Mouse (Mus musculus) lung, embryonic 14.5 days (tissue): ENCODE data around the gene Exoc6b. TPM values are rescaled to one million over a fixed set of nuclear protein-coding genes. Genes with fewer than 3 reads are reported as not detected.

Experiments
- ATAC-seq: fragments of 200-750 bp; cut with Nextera tagmentation; 2 replicates; pipeline ENCODE4 v1.8.0; 2017; ENCODE audit warnings: mild to moderate bottlenecking, moderate TSS enrichment, moderate library complexity; ENCODE audit not compliant: insufficient read depth
- DNase-seq: peaks from one replicate; pipeline ENCODE4 v3.0.0-alpha.2; 2015
- H3K27ac ChIP-seq: fragments of 300-500 bp; sonication (generic); 2 replicates; pipeline ENCODE4 v1.5.1; 2014; ENCODE audit warnings: low read depth, mild to moderate bottlenecking, moderate library complexity
- H3K27me3 ChIP-seq: fragments of 300-500 bp; sonication (generic); 2 replicates; pipeline ENCODE4 v1.6.1; 2014; ENCODE audit warnings: low read length, control low read depth; ENCODE audit not compliant: insufficient read depth
- H3K36me3 ChIP-seq: fragments of 300-500 bp; sonication (generic); 2 replicates; pipeline ENCODE4 v1.6.1; 2014; ENCODE audit warnings: control low read depth; ENCODE audit not compliant: insufficient read depth
- H3K4me1 ChIP-seq: fragments of 300-500 bp; sonication (generic); 2 replicates; pipeline ENCODE4 v1.6.1; 2014; ENCODE audit warnings: antibody characterized with exemption, control low read depth; ENCODE audit not compliant: insufficient read depth
- H3K4me2 ChIP-seq: fragments of 300-500 bp; sonication (generic); 2 replicates; pipeline ENCODE4 v1.6.1; 2014; ENCODE audit warnings: mild to moderate bottlenecking
- H3K4me3 ChIP-seq: fragments of 300-500 bp; sonication (generic); 2 replicates; pipeline ENCODE4 v1.5.1; 2014; ENCODE audit warnings: low read depth, low read length
- H3K9ac ChIP-seq: fragments of 300-500 bp; sonication (generic); 2 replicates; pipeline ENCODE4 v1.6.1; 2014
- H3K9me3 ChIP-seq: fragments of 300-500 bp; sonication (generic); 2 replicates; pipeline ENCODE4 v1.6.1; 2016; ENCODE audit warnings: low read depth, low read length, control low read depth
- CTCF ChIP-seq: IDR thresholded peaks from 2 replicates; pipeline ENCODE4 v1.5.1; 2016; ENCODE audit warnings: antibody characterized with exemption, low read depth
- WGBS: fragments of 180-500 bp; shearing (Covaris S2); extraction: QIAGEN DNeasy Blood & Tissue Kit; methylation state at CpG from one replicate; pipeline ENCODE4 v1.1.7; 2014; 5-methylcytosine and 5-hydroxymethylcytosine counted together
- polyA plus RNA-seq: library from polyadenylated mRNA; unstranded; fragments of >200 nt; fragmentation: Nextera tagmentation; extraction: Ambion mirVana; gene quantifications from 2 replicates; pipeline ENCODE4 v1.2.1, GENCODE M21; 2014

Exoc6b gene
- polyA plus RNA-seq, 1 experiment from 2014 or later: 40.4 TPM

GRCm38 (mm10) chr6:84581833-84582445 is 487.4 kb downstream of the Exoc6b start:
- peak; percentile 80 for DNase-seq
- H3K27me3 ChIP-seq: peaks cover 70% of the 10 kb centered on the region
- peak; percentile 25; the same call in 1 of the 2 replicates for ATAC-seq

GRCm38 (mm10) chr6:84580979-84581832 is 488.1 kb downstream of the Exoc6b start:
- no peaks in the 10 kb centered on the region for H3K9me3 ChIP-seq
- H3K4me2 ChIP-seq: no peak overlapping the region
- no peak overlapping the region for H3K9ac ChIP-seq
- TF ChIP-seq CTCF: no peak
- no peak overlapping the region for H3K27ac ChIP-seq
- no peaks in the 10 kb centered on the region for H3K36me3 ChIP-seq
- DNase-seq (no peak), ATAC-seq (no peak)
- WGBS: 58% methylated on average over 6 of the region's 6 CpGs
- H3K4me1 ChIP-seq: peaks cover 29% of the 10 kb centered on the region
- H3K4me3 ChIP-seq: no peak overlapping the region
- peaks cover 63% of the 10 kb centered on the region for H3K27me3 ChIP-seq

More at GRCm38 (mm10) chr6:84581833-84582445, 487.4 kb downstream of the Exoc6b start:
- no peak overlapping the region for H3K4me2 ChIP-seq
- no peaks in the 10 kb centered on the region for H3K36me3 ChIP-seq
- H3K9ac ChIP-seq: no peak overlapping the region
- H3K4me1 ChIP-seq: peaks cover 29% of the 10 kb centered on the region
- no peaks in the 10 kb centered on the region for H3K9me3 ChIP-seq
- no peak for TF ChIP-seq CTCF
- no peak overlapping the region for H3K4me3 ChIP-seq
- H3K27ac ChIP-seq: no peak overlapping the region
- 42% methylated on average over 9 of the region's 9 CpGs for WGBS

- H3K4me3 ChIP-seq: no peak overlapping the region
- no peak overlapping the region for H3K4me2 ChIP-seq
- no peak for TF ChIP-seq CTCF
- no peaks in the 10 kb centered on the region for H3K9me3 ChIP-seq
- peaks cover 54% of the 10 kb centered on the region for H3K27me3 ChIP-seq
- no peak for DNase-seq
- H3K9ac ChIP-seq: no peak overlapping the region
- H3K27ac ChIP-seq: no peak overlapping the region
- peaks cover 24% of the 10 kb centered on the region for H3K4me1 ChIP-seq
- ATAC-seq: no peak
- H3K36me3 ChIP-seq: no peaks in the 10 kb centered on the region
- WGBS: 63% methylated on average over 8 of the region's 8 CpGs
Observed at GRCm38 (mm10) chr6:84579508-84579907, 489.8 kb downstream of the Exoc6b start.

DNA sequence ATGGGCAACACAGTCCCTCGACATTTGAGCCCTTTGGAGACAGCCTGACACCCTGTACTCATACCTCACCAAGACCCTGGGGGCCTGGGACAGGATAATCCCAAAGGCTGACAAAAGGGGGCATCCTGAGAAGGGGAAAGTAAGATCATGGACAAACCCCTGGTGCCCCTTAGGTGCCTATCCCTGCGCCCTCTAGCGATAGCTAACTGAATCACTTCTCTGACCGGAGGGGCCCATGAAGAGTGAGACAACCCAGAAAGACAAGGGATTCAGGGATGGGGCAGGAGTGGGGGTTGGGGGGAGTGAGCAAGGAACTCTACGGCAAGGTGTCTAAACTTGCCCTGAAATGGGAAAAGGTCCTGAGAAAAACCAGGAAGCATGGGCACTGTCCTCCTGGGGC is 490.4 kb downstream of the Exoc6b start:
- no peak overlapping the region for H3K4me2 ChIP-seq
- H3K36me3 ChIP-seq: no peaks in the 10 kb centered on the region
- H3K4me1 ChIP-seq: peaks cover 20% of the 10 kb centered on the region
- no peak overlapping the region for H3K4me3 ChIP-seq
- no peak overlapping the region for H3K27ac ChIP-seq
- H3K9me3 ChIP-seq: no peaks in the 10 kb centered on the region
- peaks cover 48% of the 10 kb centered on the region for H3K27me3 ChIP-seq
- DNase-seq: peak; percentile 70
- no peak overlapping the region for H3K9ac ChIP-seq
- 10% methylated on average over 5 of the region's 5 CpGs for WGBS
- TF ChIP-seq CTCF: peak; percentile 75
- ATAC-seq: no peak

DNA sequence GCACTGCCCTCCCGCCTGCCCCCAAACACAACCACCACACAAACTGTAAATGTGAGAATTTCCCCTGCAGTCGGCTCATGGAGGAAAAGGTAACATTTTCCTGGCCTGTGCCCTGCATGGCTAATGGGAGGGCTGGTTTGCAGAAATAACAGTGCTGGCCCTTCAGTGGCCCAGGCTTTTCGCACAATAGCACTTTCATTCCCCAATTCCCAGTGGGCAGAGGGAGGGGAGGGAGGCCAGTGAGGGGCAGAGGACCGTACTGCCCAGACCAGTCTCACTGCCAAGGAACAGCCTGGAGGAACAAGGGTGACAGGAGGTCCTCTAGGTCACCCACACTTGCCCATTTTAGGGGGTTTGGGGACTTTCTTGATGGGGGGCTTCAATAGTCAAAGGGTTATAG is 491.4 kb downstream of the Exoc6b start:
- no peak for TF ChIP-seq CTCF
- Histone ChIP-seq H3K36me3 (no peaks in the 10 kb centered on the region), H3K4me2 (no peak overlapping the region), H3K4me1 (peaks cover 11% of the 10 kb centered on the region), H3K27me3 (peaks cover 48% of the 10 kb centered on the region), H3K4me3 (no peak overlapping the region), H3K27ac (no peak overlapping the region), H3K9ac (no peak overlapping the region), H3K9me3 (no peaks in the 10 kb centered on the region)
- 67% methylated on average over 4 of the region's 4 CpGs for WGBS
- ATAC-seq (no peak), DNase-seq (no peak)

GRCm38 (mm10) chr6:84573905-84574660 is 495.2 kb downstream of the Exoc6b start:
- Histone ChIP-seq H3K9me3 (no peaks in the 10 kb centered on the region), H3K36me3 (no peaks in the 10 kb centered on the region), H3K4me1 (no peaks in the 10 kb centered on the region), H3K9ac (no peak overlapping the region), H3K27me3 (peaks cover 19% of the 10 kb centered on the region; the same call in 1 of the 2 replicates), H3K4me2 (peak overlapping the region; percentile 31), H3K4me3 (no peak overlapping the region), H3K27ac (no peak overlapping the region)
- peak; percentile 63 for DNase-seq
- peak; percentile 49 for TF ChIP-seq CTCF
- 28% methylated on average over 25 of the region's 25 CpGs for WGBS
- ATAC-seq: peak; percentile 52; the same call in 1 of the 2 replicates

- Histone ChIP-seq H3K9ac (no peak overlapping the region), H3K4me1 (no peaks in the 10 kb centered on the region), H3K27ac (no peak overlapping the region), H3K4me2 (no peak overlapping the region), H3K36me3 (no peaks in the 10 kb centered on the region), H3K27me3 (peaks cover 10% of the 10 kb centered on the region; the same call in 1 of the 2 replicates), H3K9me3 (no peaks in the 10 kb centered on the region), H3K4me3 (no peak overlapping the region)
- TF ChIP-seq CTCF: no peak
- 25% methylated on average over 3 of the region's 3 CpGs for WGBS
- DNase-seq (peak; percentile 64), ATAC-seq (peak; percentile 71)
Observed at GRCm38 (mm10) chr6:84570039-84570438, 499.3 kb downstream of the Exoc6b start.
